Mouse (Mus musculus) forebrain, postnatal 0 days (tissue): ENCODE measurements around the gene Rsph1. TPM values are rescaled to one million over a fixed set of nuclear protein-coding genes. Genes with fewer than 3 reads are reported as not detected.

Experiments used
- ATAC-seq: fragments of 200-750 bp; cut with Nextera tagmentation; 2 replicates; pipeline ENCODE4 v1.8.0; 2017; ENCODE audit warnings: mild to moderate bottlenecking, moderate library complexity
- DNase-seq: peaks from one replicate; pipeline ENCODE4 v3.0.0-alpha.2; 2015
- H3K27ac ChIP-seq: fragments of 300-500 bp; sonication (generic); 2 replicates; pipeline ENCODE4 v1.5.1; 2014; ENCODE audit warnings: low read depth, mild to moderate bottlenecking, antibody characterized with exemption, low read length, moderate library complexity, mixed read lengths
- H3K27me3 ChIP-seq: fragments of 300-500 bp; sonication (generic); 2 replicates; pipeline ENCODE4 v1.6.1; 2014; ENCODE audit warnings: mild to moderate bottlenecking, low read length, mixed read lengths; ENCODE audit not compliant: insufficient read depth
- H3K36me3 ChIP-seq: fragments of 300-500 bp; sonication (generic); 2 replicates; pipeline ENCODE4 v1.6.1; 2014; ENCODE audit warnings: mild to moderate bottlenecking, moderate library complexity; ENCODE audit not compliant: insufficient read depth
- H3K4me1 ChIP-seq: fragments of 300-500 bp; sonication (generic); 2 replicates; pipeline ENCODE4 v1.6.1; 2014; ENCODE audit warnings: antibody characterized with exemption; ENCODE audit not compliant: insufficient read depth
- H3K4me2 ChIP-seq: fragments of 300-500 bp; sonication (generic); 2 replicates; pipeline ENCODE4 v1.6.1; 2014; ENCODE audit warnings: low read depth, mild to moderate bottlenecking, moderate library complexity
- H3K4me3 ChIP-seq: fragments of 300-500 bp; sonication (generic); 2 replicates; pipeline ENCODE4 v1.5.1; 2014; ENCODE audit warnings: low read depth, low read length, mixed read lengths
- H3K9ac ChIP-seq: fragments of 300-500 bp; sonication (generic); 2 replicates; pipeline ENCODE4 v1.6.1; 2014; ENCODE audit warnings: mild to moderate bottlenecking
- H3K9me3 ChIP-seq: fragments of 300-500 bp; sonication (generic); 2 replicates; pipeline ENCODE4 v1.6.1; 2016; ENCODE audit warnings: low read length
- CTCF ChIP-seq: sonication (generic); IDR thresholded peaks from 2 replicates; pipeline ENCODE4 v1.5.1; 2016; ENCODE audit warnings: antibody characterized with exemption, control low read depth, low read depth
- WGBS: fragments of 180-500 bp; shearing (Covaris S2); extraction: QIAGEN DNeasy Blood & Tissue Kit; methylation state at CpG from one replicate; pipeline ENCODE4 v1.1.7; 2014; 5-methylcytosine and 5-hydroxymethylcytosine counted together
- polyA plus RNA-seq: library from polyadenylated mRNA; unstranded; fragments of >200 nt; fragmentation: Nextera tagmentation; extraction: Ambion mirVana; gene quantifications from 2 replicates; pipeline ENCODE4 v1.2.1, GENCODE M21; 2015
- total RNA-seq: library from RNA; depleted of rRNA; stranded (reverse); fragments of >200 nt; gene quantifications from 2 replicates; pipeline ENCODE4 v1.2.3, GENCODE M21; 2014

The Rsph1 gene
- total and polyA plus RNA-seq, 2 experiments from 2014 or later = 6.0 to 11.3 TPM

DNA sequence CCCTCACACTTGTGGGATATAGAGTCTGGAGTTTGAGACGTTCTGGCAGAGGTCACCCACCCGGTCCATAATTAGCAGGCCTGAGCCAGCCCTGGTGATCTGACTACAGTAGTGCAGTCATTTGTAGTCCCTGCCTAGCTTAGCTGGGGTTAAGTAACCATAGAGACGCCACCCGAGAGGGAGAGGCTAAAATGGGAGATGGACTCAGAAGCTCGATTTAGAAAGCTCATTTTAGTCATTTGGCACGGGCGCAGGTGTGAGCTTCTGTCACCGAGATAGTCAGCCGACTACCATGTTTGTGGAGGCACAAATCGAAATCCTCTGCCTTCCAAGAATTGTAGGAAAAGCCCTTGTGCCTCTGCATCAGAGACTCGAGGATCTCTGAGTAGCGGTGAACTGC lies 44.2 kb upstream of the Rsph1 start:
- Histone ChIP-seq H3K4me2 (no peak overlapping the region), H3K4me3 (no peak overlapping the region), H3K9me3 (no peaks in the 10 kb centered on the region), H3K9ac (no peak overlapping the region), H3K36me3 (peaks cover 4% of the 10 kb centered on the region; the same call in 1 of the 2 replicates), H3K27me3 (no peaks in the 10 kb centered on the region), H3K27ac (peak overlapping the region; percentile 64), H3K4me1 (0 out of 2 replicates have a peak, but pooled peaks cover 6% of the 10 kb centered on the region)
- no peak for TF ChIP-seq CTCF
- peak; percentile 85 for DNase-seq
- 50% methylated on average over 12 of the region's 12 CpGs for WGBS
- peak; percentile 73 for ATAC-seq

DNA sequence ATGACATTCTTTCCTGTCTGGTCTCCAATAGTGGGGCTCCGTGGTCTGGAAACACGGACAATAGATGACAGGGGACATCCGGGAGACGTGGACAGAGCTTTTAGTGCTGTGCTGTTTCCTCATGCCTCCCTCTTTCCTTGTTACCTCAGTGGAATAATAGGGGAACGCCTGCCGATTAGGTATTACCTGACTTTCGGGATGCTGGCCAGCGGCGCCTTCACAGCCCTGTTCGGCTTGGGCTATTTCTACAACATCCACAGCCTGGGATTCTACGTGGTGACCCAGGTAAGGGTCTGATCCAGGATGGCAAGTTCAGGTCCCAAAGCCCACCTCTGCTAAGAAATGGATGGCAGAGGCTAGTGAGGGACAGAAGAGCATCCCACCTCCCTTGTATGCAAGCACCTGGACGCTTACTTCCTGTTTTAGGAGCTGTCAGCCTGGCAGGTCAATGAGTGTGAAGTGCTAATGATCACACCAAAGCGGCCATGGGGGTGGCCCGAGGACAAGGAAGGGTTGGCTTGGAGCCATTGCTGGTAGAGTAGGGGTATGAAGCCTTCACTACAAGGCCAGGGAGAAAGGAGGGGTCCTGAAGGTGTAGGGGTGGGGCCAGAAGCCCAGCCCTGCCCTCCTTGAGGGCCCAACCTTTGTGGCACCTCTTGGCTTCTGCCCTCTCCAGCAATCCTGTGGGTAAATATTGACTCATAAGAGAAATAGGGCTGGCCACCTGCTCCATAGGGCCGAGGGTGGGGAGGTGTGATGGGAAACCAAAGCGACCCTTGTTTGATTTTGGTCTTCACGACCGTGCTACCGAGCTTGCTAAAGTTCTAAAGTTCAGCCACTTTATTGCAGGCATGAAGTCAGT lies 42.0 kb upstream of the Rsph1 start:
- Histone ChIP-seq H3K4me2 (no peak overlapping the region), H3K9ac (no peak overlapping the region), H3K27me3 (no peaks in the 10 kb centered on the region), H3K4me1 (0 out of 2 replicates have a peak, but pooled peaks cover 6% of the 10 kb centered on the region), H3K27ac (no peak overlapping the region), H3K4me3 (no peak overlapping the region), H3K9me3 (no peaks in the 10 kb centered on the region), H3K36me3 (peaks cover 9% of the 10 kb centered on the region; the same call in 1 of the 2 replicates)
- WGBS = 95% methylated on average over 19 of the region's 19 CpGs
- no peak for ATAC-seq
- no peak for DNase-seq
- no peak for TF ChIP-seq CTCF

DNA sequence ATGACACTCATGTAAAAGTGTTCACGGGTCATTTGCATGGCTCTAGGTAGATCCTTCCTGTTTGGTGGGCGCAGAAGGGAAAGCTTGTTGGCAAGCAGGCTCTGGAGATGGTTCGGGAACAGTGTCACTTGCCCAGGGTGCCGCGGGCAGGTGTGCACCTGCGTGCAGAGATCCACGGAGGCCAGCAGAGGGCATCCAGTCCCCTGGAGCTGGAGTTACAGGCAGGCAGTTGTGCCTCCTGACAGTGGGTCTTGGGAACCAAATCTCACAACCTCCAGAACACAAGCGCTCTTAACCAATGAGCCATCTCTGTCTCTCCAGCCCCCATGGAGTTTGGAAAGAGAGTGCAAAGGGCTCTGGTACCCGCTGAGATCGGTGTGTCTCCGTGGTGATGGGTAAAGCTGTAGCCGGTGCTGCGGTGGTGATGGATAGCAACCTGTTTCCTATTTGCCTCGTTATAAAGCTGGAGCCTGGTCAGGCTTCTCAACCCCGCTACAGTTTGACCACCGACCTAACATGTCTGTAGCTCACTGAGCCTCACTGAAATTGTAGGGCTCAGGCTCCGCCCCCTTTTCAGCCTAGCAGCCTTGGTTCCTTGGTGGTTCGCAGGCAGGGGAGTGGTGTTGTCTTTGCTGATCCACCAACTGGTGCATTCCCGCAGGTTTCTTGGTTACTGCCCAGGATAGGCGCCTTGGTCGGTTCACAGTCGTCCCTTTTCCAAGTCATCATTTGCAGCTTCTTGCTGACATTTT lies 40.5 kb upstream of the Rsph1 start:
- Histone ChIP-seq H3K4me3 (no peak overlapping the region), H3K4me2 (no peak overlapping the region), H3K27me3 (no peaks in the 10 kb centered on the region), H3K9ac (no peak overlapping the region), H3K4me1 (0 out of 2 replicates have a peak, but pooled peaks cover 6% of the 10 kb centered on the region), H3K27ac (no peak overlapping the region), H3K36me3 (0 out of 2 replicates have a peak, but pooled peaks cover 4% of the 10 kb centered on the region), H3K9me3 (no peaks in the 10 kb centered on the region)
- peak; percentile 42 for TF ChIP-seq CTCF
- ATAC-seq (no peak), DNase-seq (no peak)
- 47% methylated on average over 22 of the region's 22 CpGs for WGBS

DNA sequence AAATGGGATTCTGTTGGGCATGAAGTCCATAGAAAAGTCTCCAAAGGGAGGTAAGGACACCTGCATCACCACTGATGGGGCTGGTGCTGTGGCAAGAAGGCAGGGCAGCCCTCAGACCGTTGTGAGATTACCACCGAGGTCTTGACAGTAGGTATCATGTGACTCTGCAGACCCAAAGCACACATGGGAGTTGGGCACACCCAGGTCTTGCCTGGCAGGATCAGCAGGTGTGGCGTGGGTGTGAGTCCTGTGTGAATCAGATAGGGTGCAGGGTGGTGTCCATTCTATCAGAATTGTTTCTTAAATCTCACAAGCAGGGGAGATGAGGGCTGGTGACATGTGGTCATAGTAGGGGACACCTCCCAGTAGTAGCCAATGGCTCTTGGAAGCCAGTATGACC lies 39.8 kb upstream of the Rsph1 start:
- no peaks in the 10 kb centered on the region for H3K27me3 ChIP-seq
- H3K9me3 ChIP-seq = no peaks in the 10 kb centered on the region
- no peak for ATAC-seq
- H3K4me2 ChIP-seq = no peak overlapping the region
- H3K9ac ChIP-seq = no peak overlapping the region
- no peak for DNase-seq
- H3K4me1 ChIP-seq = 0 out of 2 replicates have a peak, but pooled peaks cover 4% of the 10 kb centered on the region
- WGBS = 94% methylated on average over 3 of the region's 3 CpGs
- TF ChIP-seq CTCF = no peak
- no peak overlapping the region for H3K27ac ChIP-seq
- H3K36me3 ChIP-seq = 0 out of 2 replicates have a peak, but pooled peaks cover 4% of the 10 kb centered on the region
- H3K4me3 ChIP-seq = no peak overlapping the region

DNA sequence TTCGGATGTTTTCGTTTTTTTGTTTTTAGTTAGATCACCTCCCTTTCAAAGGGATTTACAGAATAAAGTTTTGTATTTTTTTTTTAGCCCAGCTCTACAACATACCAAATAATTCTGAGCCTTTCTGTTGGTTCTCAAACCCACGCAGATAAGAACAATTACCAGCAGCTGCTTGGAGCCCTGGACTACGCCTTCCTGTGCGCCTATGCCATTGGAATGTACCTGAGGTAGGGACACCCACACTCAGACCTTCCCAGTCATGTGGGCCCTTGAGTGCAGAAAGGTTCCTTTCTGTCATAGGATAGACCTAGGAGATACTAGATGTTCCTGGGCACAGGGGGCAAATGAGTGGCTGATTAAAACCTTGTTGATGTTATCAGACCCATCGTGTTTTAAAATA lies 38.8 kb upstream of the Rsph1 start:
- Histone ChIP-seq H3K9ac (no peak overlapping the region), H3K4me1 (no peaks in the 10 kb centered on the region), H3K9me3 (no peaks in the 10 kb centered on the region), H3K27ac (no peak overlapping the region), H3K4me2 (no peak overlapping the region), H3K27me3 (no peaks in the 10 kb centered on the region), H3K36me3 (0 out of 2 replicates have a peak, but pooled peaks cover 4% of the 10 kb centered on the region), H3K4me3 (no peak overlapping the region)
- 66% methylated on average over 6 of the region's 6 CpGs for WGBS
- TF ChIP-seq CTCF = no peak
- no peak for DNase-seq
- ATAC-seq = no peak

DNA sequence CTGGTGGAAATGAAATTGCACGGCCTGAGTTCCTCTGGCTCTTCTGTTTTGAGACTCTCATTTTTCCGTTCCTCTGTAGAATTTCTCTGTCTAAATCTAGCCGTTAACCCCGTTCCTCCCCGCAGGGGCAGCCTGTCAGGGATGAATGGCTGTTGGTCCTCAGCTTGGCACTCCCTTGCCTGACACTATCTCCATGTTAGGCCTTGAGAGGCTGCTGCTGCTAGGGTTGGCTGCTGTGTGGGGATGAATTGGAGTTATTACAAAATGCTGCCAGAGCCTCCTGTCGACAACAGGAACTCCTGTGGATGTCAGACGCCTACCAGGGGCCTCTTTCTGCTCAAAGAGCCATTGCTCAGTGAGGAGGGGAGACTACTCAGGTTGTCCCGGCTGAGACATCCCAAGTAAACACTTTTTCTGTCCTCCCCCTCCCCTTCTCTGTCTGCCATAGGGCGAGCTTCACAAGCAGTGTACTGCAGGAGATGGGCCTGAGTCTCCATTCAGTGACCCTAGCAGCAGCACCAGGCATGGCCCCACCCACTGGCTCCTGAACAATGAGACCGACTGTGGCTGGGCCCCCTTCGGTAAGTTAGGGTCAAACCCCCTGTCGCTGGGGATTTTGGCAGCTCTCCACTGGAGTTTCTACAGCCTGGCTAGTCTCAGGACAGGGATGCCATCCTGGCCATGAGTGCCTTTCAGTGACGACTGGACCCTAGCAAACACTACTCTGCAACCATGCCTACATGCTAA lies 38.0 kb upstream of the Rsph1 start:
- Histone ChIP-seq H3K27me3 (no peaks in the 10 kb centered on the region), H3K9ac (no peak overlapping the region), H3K36me3 (0 out of 2 replicates have a peak, but pooled peaks cover 4% of the 10 kb centered on the region), H3K4me1 (no peaks in the 10 kb centered on the region), H3K4me3 (no peak overlapping the region), H3K4me2 (no peak overlapping the region), H3K27ac (0 out of 2 replicates have a peak overlapping the region, but pooled peaks have one; percentile 21), H3K9me3 (no peaks in the 10 kb centered on the region)
- WGBS = 19% methylated on average over 13 of the region's 13 CpGs
- no peak for TF ChIP-seq CTCF
- DNase-seq = no peak
- peak; percentile 32; the same call in 1 of the 2 replicates for ATAC-seq
